Mouse (Mus musculus): ENCODE results near the gene Mymk.

The Mymk gene

GRCm38 (mm10) chr2:27037008-27037407 lies 35.0 kb downstream of the Mymk start:
- no peak for DNase-seq (ENCODE audit: low spot score)

- no peak for DNase-seq (ENCODE audit: low spot score)
These were observed 36.0 kb downstream of the Mymk start for GRCm38 (mm10) chr2:27036003-27036402.

- DNase-seq (ENCODE audit: low spot score): no peak
These were observed 39.6 kb downstream of the Mymk start for GRCm38 (mm10) chr2:27032361-27032760.

GRCm38 (mm10) chr2:27028437-27029015 lies 43.5 kb downstream of the Mymk start:
- no peak for DNase-seq (ENCODE audit: low spot score)

- peak; percentile 88 for DNase-seq (ENCODE audit: low spot score)
These were observed 44.2 kb downstream of the Mymk start, which contains the start of gene Slc2a6 for GRCm38 (mm10) chr2:27027618-27028436. Gene Slc2a6, minus strand, starts transcription at chr2:27027998.

GRCm38 (mm10) chr2:27026857-27027617 lies 44.9 kb downstream of the Mymk start:
- DNase-seq (ENCODE audit: low spot score): no peak

GRCm38 (mm10) chr2:27026332-27026731 lies 45.6 kb downstream of the Mymk start:
- no peak for DNase-seq (ENCODE audit: low spot score)

- DNase-seq (ENCODE audit: low spot score): no peak
These were observed 46.4 kb downstream of the Mymk start for GRCm38 (mm10) chr2:27025545-27025944.

GRCm38 (mm10) chr2:27024136-27024535 lies 47.8 kb downstream of the Mymk start:
- DNase-seq (ENCODE audit: low spot score): no peak

- no peak for DNase-seq (ENCODE audit: low spot score)
These were observed 49.4 kb downstream of the Mymk start for GRCm38 (mm10) chr2:27022612-27023011.

GRCm38 (mm10) chr2:27021103-27021502 lies 50.9 kb downstream of the Mymk start:
- no peak for DNase-seq (ENCODE audit: low spot score)

GRCm38 (mm10) chr2:27019530-27019929 lies 52.4 kb downstream of the Mymk start:
- DNase-seq (ENCODE audit: low spot score): no peak

- DNase-seq (ENCODE audit: low spot score): peak; percentile 91
These were observed 54.2 kb downstream of the Mymk start for GRCm38 (mm10) chr2:27017802-27018201.

Measured in retina, embryonic 14.5 days (tissue).